Mouse (Mus musculus): ENCODE data around the gene Rab42.

The Rab42 gene

DNA sequence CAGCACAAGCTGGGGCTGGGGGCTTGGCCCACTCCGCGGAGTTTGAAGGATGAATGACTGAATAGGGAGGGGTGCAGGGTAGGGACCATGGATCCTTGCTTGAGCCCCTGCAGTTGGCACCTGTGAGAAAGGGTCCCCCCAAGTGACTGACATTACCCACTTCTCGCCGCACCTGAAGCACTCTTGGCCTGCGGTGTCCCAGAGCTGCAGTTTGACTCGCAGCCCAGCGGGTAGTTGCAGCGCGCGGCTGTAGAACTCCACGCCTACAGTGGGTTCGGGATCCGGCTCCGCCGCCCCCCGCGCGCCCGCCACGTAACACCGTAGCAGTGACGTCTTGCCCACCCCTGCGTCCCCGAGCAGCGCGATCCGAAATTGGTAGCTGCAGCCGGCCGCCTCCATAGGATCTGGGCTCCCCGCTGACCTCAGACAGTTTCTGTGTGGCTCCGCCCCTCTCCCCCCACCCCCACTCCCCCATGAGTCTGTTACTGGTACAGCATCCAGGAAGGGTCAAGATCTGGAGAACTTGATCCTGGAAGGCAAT, at the start of gene Rab42:
TSS of gene Rab42 (minus strand) at position 447 of the 541 bp plus-strand sequence.
- peak; percentile 75 for DNase-seq (ENCODE audit: low read depth)

DNA sequence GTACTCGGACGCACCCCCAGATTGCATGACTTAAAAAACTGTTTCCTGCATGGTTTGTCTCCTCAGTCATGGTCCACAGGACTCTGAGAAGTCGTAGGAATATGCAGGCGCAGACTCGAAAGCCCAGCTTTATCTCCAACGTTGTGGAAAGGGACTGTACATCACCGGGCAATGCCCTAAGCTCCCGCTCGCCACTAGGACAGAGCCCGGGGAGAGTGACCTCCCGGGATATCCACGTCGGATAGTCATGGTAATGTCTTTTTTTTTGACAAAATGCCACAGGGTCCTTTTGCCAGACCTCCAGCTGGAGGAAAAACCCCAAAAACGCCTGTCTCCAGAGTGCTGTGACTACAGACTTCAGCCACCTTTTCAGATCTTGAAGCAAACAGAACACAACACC, 49.6 kb upstream of the Rab42 start:
- peak; percentile 20 for DNase-seq (ENCODE audit: low read depth)

DNA sequence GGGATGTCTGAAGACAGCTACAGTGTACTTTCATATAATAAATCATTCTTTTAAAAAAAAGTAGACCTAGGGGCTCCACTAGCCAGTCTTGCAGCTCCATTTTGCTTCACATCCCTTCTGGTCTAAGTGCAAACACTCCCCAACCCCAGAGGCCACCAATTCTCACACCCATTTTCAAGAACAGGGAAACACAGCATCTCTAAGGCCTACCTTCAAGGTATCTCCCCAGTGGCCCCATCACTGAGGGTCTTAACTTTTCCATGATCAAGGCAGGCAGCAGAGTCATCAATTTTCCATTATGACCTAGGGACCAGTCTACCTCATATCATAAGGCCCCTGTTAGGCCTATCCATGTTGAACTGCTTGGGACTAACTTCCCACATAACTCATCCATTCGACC, 48.2 kb upstream of the Rab42 start:
- DNase-seq (ENCODE audit: low read depth) = no peak

DNA sequence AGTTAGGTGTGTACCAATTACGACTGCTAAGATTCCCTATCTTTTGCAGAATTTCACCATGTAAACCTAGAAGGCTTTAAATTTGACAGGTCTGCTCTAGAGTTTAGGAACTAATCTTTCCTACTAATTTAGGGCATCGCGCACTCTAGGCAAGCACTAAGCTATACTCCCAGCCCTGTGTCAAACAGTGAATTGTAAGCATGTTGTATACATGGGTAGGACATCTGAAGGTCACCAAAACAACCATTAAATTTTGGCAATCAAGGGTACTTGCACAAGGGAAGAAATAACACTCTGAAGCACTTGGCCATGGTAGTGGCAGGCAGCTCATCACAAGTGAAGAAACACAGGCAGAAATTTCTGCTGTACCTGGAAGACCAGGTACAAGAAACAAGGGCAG, 47.7 kb upstream of the Rab42 start:
- DNase-seq (ENCODE audit: low read depth) = no peak

DNA sequence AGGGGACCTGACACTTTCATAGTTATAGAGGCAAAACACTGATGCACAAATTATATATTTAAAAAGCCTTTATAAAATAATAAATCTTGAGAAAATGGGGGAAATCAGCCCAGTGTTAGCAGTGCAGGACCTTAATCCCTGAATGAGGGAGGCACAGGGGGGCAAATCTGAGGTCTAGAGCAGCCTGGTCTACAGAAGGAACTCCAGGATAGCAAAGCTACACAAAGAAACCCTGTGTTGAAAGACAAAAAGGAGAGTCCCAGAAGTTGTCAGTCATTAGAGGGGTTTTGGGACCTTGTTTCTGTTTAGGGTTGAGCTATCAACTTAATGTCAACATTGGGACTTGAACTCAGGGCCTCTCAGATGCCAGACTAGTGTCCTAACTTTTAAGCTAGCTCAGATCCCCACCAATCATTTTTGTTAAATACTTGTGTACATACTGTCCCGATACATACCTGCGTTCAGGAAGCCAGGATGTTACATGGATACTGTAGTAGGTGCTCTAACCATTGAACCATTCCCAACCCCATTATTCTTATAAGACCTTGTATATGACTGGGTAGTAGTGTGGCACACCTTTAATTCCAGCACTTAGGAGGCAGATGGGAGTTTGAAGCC, 47.0 kb upstream of the Rab42 start:
- DNase-seq (ENCODE audit: low read depth) = peak; percentile 16

DNA sequence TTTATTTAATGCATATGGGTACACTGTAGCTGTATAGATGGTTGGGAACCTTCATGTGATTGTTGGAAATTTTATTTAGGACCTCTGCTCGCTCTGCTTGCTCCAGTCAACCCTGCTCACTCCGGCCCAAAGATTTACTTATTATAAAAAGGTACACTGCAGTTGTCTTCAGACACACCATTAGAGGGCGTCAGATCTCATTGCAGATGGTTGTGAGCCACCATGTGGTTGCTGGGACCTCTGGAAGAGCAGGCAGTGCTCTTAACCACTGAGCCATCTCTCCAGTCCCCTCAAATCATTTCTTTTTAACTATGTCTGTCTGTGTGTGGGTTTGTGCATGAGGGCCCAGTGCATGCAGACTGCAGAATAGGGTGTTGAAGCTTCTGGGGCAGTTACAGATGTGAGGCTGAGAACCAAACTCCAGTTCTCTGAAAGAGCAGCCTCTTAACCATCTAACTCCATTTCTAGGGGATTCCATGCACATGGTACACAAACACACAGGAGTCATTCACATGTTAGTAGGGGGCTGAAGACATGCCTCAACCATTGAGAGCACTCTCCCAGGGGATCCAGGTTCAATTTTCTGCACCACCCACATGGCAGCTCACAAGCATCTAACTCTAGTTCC, 46.4 kb upstream of the Rab42 start:
- peak; percentile 11 for DNase-seq (ENCODE audit: low read depth)

DNA sequence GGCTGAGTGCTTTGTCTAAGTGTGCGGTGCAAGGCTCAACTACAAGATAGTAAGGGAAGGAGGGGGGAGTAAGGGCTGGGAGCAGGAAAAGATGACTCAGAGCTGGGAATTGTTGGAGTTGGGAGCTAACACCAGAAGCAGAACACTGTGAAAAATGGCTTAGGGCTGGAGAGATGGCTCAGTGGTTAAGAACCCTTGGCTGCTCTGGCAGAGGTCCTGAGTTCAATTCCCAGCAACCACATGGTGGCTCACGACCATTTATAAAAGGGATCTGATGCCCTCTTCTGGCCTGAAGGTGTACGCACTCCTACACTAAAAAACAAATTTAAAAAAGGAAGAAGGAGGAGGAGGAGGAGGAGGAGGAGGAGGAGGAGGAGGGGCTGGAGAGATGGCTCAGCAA, 43.5 kb upstream of the Rab42 start:
- peak; percentile 67 for DNase-seq (ENCODE audit: low read depth)

DNA sequence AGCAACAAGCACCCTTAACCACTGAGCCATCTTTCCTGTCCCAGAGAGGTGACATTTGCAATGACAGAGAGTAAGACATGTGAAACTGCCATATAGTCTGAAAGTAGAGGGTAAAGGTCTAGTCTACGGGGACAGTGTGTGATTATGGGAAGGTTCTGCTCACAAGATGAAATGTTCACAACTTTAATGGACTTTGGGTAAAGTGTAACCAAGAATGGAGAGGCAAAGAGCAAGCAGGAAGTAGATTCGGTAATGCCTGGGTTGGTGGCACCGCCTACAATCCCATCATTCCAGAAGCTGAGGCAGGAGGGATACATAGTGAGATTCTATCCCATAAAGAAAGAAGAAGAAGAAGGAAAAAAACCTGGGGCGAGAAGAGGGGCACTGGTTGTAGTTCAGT, 43.1 kb upstream of the Rab42 start:
- no peak for DNase-seq (ENCODE audit: low read depth)

DNA sequence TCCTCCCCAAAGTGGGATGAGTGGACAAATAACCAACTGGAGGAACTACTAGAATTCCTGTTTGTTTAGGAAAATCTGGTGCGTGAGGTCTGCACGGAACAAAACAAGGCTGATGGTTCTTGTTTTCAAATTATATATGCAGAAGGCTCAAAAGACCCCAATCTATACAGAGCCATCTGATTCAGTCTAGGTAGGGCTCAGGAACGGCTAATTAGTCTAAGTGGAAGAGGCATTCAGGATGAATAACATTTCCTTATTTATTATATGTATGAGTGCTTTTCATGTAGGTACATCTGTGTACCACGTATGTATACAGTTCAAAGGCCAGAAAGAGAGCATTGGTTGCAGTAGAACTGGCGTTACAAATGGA, 42.6 kb upstream of the Rab42 start:
- no peak for DNase-seq (ENCODE audit: low read depth)

DNA sequence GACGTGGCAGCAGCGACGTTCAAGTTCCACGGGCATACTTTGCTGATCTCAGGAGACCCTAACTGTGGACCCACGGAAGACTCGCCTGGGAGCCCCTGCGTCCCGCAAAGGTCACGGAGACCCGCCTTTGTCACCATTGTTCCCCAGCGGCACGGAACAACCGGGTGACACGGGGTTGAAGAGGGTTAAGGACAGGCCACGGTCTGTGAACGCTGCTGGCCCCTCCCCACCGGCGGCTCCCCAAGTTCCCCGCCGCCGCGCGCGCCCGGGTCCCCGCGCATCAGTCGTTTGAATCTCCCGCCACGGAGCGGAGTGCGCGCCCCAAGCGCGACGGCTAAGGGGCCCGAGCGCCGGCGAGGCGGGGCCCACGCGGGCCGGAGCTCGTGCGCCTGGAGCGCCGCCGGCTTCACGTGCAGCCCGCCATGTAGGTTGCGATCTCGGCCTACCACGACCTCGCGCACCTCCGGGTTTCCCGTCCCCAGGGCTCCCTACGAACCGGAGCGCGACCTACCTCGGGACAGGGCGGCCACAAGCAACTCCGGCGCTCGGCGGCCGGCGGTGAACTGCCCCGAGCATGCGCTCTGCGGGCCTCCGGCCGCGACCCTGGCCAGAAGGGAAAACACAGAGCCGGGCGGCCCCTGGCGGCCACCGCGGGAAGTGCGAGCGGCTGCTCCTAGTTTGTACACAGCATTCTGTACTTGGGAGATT, 42.1 kb upstream of the Rab42 start:
- DNase-seq (ENCODE audit: low read depth) = peak; percentile 96

DNA sequence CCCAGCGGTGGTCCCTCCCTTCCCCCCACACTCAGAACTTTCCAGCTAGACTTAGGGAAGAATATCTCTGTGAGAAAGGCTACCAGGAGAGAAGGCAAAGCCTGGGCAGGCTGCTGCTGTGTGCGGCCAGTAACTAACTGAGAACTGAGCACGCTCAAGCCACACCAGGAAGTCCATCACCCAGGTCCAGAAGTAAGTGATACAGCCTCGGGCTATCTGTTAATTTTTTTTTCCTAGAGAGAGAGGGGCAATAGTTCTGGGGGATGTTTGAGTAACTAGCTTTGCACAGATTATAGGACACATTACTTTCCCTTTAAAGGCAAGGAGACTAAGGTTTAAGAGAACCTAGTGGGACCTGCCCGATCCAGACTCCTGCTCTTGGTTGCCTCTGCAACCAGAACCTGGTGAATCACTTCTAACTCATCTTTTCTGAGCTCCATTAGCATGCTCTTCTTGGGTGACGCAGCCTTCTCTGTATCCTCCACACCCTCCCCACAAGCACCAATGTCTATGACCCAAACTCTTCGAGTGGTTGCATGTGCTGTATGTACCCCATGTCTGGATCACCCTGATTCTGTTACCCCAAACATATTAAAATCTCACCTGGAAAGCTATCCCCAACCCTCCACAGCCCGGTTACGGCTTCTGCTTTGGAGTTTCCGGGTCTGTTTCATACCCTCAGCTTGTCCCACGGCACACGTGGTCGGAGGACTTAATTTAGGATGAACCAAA, 41.4 kb upstream of the Rab42 start:
- peak; percentile 54 for DNase-seq (ENCODE audit: low read depth)

DNA sequence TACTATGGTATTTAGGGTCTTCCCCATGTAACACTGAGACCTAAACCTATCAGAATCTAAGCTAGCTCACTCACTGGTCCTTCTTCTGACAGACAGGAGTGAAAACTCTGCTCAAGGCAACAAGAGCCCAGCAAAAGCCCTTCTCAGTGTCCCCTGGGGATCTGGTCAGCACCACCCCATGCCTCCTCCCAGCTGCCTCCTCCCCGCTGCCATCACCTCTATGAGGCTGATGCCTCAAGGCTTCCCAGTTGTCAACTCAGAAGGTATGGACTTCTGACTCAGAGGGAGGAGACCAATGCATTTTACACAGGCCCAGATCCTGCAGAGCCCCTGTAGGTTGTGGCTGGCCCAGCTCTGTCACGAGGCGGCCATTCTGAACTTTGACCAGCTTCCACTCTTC, 38.3 kb upstream of the Rab42 start:
- DNase-seq (ENCODE audit: low read depth) = no peak

DNA sequence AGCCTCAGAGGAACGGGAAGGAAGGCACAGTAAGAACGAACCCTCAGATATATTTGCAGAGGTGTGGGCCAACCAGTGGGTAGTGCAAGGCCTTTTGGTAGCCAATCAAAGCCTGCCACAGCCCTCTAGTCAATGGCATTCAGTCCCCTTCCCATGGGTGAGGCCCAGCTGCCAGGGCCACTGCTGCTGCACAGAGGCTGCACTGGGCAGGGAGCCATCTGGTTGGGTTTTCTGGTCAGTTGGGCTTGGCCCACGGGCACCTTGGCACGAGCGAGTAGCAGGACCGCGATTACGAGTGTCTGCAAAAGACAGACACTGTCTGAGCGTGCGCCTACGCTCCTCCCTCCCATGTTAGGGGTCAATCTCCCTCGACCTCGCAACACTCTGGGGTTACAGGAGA, 35.8 kb upstream of the Rab42 start:
- DNase-seq (ENCODE audit: low read depth) = no peak

DNA sequence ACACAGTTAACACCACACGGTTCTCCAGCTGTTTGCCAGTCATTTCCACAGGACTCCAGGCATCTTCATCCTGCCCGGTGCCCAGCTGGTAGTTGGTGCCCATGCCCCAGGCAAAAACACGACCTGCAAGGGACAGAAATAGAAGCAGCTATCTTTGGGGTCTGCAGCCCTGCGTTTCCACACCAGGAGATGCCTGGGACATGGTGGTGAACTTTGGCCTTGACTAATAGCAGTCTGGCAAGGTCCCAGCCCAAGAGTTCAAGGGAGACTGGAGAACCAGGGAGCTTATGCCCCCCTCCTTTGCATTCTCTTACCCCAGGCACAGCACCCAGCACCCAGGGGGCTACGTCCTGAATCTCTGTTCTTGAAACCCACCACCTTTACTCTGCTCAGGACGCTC, 29.7 kb upstream of the Rab42 start:
- DNase-seq (ENCODE audit: low read depth) = no peak

DNA sequence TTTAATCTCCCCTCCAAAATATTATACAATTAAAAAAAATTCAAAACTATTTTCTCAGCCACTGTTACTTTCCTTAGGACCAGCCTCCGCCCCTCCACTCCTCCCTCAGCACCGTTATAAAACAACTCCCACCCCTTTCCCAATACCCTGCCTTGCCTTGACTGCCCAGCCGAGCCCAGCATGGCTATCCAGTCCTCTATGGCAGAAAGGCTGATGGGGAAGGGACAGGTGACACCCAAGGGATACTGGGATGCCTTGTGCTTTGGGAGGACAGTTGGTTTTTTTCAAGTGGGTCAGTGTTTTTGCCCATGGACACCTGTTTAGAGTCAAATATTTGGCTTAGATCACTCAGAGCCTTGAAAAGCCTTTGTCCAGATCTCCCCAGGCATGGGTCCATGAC, 28.8 kb upstream of the Rab42 start:
- no peak for DNase-seq (ENCODE audit: low read depth)

DNA sequence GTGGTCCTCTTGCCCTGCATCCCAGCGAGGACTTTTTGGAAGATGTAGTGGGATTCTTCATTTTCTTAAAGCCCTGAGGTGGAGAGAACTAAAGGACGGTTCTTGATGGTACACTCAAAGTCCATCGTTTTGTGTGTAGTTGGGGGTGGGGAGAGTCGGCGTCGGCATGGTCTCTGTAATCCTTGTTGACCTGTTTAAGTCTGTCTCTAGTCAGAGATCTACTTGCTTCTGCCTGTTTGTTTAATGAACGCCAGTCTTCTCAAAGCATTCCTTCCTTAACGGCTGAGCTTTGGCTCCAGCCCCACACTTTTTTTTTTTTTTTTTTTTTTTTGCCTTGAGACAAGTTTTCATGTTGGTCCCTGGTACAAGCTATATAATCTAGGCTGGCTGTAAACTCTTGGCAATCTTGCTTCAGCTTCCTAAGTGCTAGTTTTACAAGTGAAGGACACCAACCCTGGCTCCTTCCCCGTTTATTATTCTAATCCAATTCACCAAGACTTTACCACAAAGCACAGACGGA, 26.7 kb upstream of the Rab42 start:
- peak; percentile 43 for DNase-seq (ENCODE audit: low read depth)

DNA sequence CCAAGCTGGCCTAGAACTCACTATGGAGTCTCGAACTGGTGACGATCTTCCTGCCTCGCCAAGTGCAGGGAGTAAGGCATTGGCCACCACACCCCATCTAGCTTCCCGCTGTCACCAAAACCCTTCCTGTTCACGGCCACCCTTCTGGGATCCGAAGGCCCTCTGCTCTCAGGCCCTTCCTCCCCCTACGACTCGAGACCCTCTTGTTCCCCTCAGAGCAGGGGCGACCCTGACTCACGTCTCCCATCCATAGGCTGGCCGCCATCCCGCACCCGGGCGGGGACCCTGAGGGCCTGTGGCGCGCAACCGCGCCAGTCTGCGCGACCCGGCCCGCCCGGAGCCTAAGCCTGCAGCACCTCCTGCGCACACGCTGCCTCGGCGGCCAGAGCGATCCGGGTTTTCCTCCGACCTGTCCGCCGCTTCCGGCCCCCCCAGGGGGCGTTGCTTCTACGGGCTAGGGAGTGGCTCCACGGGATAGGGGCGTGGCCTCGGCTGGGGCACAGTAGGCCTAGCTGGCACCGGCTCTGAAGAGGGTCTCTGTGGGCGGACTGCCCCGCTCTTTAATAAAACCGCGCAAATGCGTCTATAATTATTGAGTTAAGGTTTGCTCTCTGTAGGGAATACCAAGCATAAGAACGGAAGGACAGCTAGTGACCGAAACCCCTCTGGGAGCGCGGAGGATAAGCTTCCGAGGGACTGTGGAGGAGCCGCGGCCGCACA, 26.1 kb upstream of the Rab42 start, which contains the start of gene Trnau1ap:
TSS of gene Trnau1ap (minus strand) at position 424 of the 720 bp plus-strand sequence.
- peak; percentile 95 for DNase-seq (ENCODE audit: low read depth)

DNA sequence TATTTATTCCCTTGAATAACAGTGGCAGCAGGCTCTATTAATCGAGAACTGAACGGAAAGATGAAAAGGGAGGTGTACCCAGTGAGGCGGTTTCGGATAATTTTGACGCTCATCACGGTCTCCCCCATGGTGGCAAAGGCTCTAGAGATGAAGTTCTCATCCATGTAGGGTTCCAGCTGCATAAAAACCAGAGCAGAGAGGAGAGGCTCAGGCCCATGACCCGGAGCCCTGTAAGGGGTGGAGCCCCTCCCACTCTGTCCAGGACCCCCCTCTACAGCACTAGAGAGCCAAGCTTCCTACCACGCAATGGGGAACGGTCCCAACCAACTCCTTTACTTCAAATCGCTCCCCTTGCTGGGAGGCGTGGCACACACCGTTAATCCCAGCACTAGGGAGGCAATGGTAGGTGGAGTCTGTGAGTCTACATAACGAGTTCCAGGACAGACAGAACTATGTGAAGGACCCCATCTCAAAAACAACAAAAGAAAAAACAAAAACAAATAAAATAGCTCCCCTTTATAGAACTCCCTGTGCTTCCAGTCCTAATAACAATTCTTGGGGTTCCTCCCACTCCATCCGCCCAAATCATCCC, 25.3 kb upstream of the Rab42 start:
- DNase-seq (ENCODE audit: low read depth) = peak; percentile 7

DNA sequence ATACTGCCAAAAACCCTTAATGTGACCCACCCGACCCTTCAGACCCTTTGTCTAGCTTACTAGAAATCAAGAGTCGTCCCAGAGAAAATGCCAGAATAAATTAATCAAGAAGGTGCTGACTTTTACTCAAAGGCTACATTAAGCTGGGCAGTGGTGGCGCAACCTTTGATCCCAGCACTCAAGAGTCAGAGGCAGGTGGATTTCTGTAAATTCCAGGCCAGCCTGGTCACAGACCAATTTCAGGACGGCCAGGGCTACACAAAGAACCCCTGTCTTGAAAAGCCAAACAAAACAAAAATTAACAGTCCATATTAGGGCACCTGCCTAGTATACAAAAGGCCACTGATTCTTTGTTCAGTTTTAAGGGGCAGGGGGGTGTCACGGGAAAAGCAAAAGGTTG, 23.3 kb upstream of the Rab42 start:
- no peak for DNase-seq (ENCODE audit: low read depth)

DNA sequence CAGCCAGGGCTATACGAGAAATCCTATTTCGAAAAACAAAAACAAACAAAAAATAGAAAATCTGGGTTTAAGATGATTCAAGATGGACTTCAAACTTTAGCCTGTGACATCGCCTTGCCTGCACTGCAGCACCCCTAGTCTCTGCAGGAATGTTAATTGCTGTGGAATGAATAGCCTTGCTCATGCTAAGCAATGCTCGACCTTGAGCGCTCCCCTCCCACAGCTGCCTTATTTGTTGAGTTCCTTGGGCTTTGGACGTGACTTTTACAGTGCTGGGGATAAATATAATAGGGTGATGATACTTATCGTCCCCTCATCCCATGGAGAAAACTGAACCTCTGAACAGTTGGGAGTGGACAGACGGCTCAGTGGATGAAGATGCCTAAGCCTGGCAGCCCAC, 12.5 kb upstream of the Rab42 start:
- DNase-seq (ENCODE audit: low read depth) = no peak

DNA sequence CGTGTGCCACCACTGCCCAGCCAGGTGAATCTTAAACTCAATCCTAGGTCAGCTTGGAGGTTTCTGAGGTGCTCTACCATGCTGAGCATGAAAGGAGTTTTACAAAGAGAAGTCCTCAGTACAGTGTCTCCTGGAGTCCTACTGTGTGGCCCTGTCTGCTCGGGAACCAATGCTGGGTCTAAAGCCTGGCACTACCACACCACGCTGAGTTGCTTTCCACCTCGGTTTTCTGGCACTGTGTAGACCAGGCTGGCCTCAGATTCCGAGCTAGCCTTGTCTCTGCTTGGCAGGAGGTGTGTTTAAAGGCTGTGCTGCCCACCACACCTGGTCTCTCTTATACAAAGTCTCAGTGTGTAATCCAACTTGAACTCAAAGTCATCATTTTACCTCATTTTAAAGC, 9.4 kb upstream of the Rab42 start:
- no peak for DNase-seq (ENCODE audit: low read depth)
